Mouse (Mus musculus) liver, embryonic 14.5 days (tissue): ENCODE data around the gene Epha5.

ENCODE experiments used
- CTCF ChIP-seq: IDR thresholded peaks from 2 replicates; pipeline ENCODE4 v1.5.1; 2016; ENCODE audit warnings: antibody characterized with exemption, low read depth, control low read depth
- EP300 ChIP-seq: IDR thresholded peaks from 2 replicates; pipeline ENCODE4 v1.6.1; 2016; ENCODE audit warnings: antibody characterized with exemption, low read depth

DNA sequence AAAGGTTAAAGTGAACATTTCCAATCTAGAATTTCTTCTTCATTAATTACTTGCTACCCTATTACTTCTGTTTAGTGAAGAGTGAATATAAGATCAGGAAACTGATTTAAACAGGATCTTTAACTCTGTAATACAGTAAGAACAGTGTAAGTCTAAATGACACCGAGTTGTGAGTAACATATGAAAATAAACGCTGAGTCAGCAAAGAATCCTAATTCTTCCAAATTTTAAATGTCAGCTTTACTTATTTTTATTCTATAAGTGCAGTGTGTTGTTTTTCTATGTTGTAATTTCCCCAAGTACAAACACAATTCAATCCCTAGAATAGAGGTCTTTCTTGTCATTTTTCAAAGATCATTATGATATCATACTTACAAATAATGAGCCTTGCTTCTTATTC is 363.3 kb downstream of the Epha5 start:
- TF ChIP-seq EP300 (no peak), CTCF (no peak)
